Mouse (Mus musculus): Measurements from ENCODE around the gene Txnrd1.

The Txnrd1 gene

GRCm38 (mm10) chr10:82833926-82834325 lies at the start of gene Txnrd1:
TSS of gene Txnrd1 (plus strand) at chr10:82833951.
- no peak for DNase-seq (ENCODE audit: low spot score in 2 of 2)

GRCm38 (mm10) chr10:82789181-82789580 lies 44.6 kb upstream of the Txnrd1 start:
- no peak for DNase-seq (ENCODE audit: low spot score in 2 of 2)

- DNase-seq (ENCODE audit: low spot score in 2 of 2) = no peak
Measured at GRCm38 (mm10) chr10:82790504-82790903, 43.2 kb upstream of the Txnrd1 start.

GRCm38 (mm10) chr10:82791713-82792112 lies 42.0 kb upstream of the Txnrd1 start:
- no peak for DNase-seq (ENCODE audit: low spot score in 2 of 2)

GRCm38 (mm10) chr10:82792311-82792710 lies 41.4 kb upstream of the Txnrd1 start:
- no peak for DNase-seq (ENCODE audit: low spot score in 2 of 2)

GRCm38 (mm10) chr10:82795071-82795731 lies 38.5 kb upstream of the Txnrd1 start:
- peak; percentile 54 to 64 for DNase-seq (ENCODE audit: low spot score in 2 of 2)

GRCm38 (mm10) chr10:82795767-82796166 lies 38.0 kb upstream of the Txnrd1 start:
- no peak for DNase-seq (ENCODE audit: low spot score in 2 of 2)

GRCm38 (mm10) chr10:82796471-82797118 lies 37.2 kb upstream of the Txnrd1 start:
- DNase-seq (ENCODE audit: low spot score in 2 of 2) = no peak

- DNase-seq (ENCODE audit: low spot score in 2 of 2) = no peak
Measured at GRCm38 (mm10) chr10:82797119-82797491, 36.6 kb upstream of the Txnrd1 start.

- DNase-seq (ENCODE audit: low spot score in 2 of 2) = no peak
Measured at GRCm38 (mm10) chr10:82798312-82798933, 35.3 kb upstream of the Txnrd1 start.

GRCm38 (mm10) chr10:82800094-82800493 lies 33.7 kb upstream of the Txnrd1 start:
- no peak for DNase-seq (ENCODE audit: low spot score in 2 of 2)

GRCm38 (mm10) chr10:82804396-82804795 lies 29.4 kb upstream of the Txnrd1 start:
- DNase-seq (ENCODE audit: low spot score in 2 of 2) = no peak

- DNase-seq (ENCODE audit: low spot score in 2 of 2) = no peak
Measured at GRCm38 (mm10) chr10:82805111-82805510, 28.6 kb upstream of the Txnrd1 start.

- DNase-seq (ENCODE audit: low spot score in 2 of 2) = no peak
Measured at GRCm38 (mm10) chr10:82806414-82806813, 27.3 kb upstream of the Txnrd1 start.

GRCm38 (mm10) chr10:82807238-82807637 lies 26.5 kb upstream of the Txnrd1 start:
- no peak for DNase-seq (ENCODE audit: low spot score in 2 of 2)

GRCm38 (mm10) chr10:82808155-82808554 lies 25.6 kb upstream of the Txnrd1 start:
- no peak for DNase-seq (ENCODE audit: low spot score in 2 of 2)

- no peak for DNase-seq (ENCODE audit: low spot score in 2 of 2)
Measured at GRCm38 (mm10) chr10:82808891-82809290, 24.9 kb upstream of the Txnrd1 start.

- DNase-seq (ENCODE audit: low spot score in 2 of 2) = no peak
Measured at GRCm38 (mm10) chr10:82809352-82809751, 24.4 kb upstream of the Txnrd1 start.

- DNase-seq (ENCODE audit: low spot score in 2 of 2) = peak; percentile 46 to 62
Measured at GRCm38 (mm10) chr10:82811855-82812431, 21.8 kb upstream of the Txnrd1 start.

- DNase-seq (ENCODE audit: low spot score in 2 of 2) = no peak
Measured at GRCm38 (mm10) chr10:82814096-82814970, 19.4 kb upstream of the Txnrd1 start.

- DNase-seq (ENCODE audit: low spot score in 2 of 2) = no peak
Measured at GRCm38 (mm10) chr10:82816441-82816840, 17.3 kb upstream of the Txnrd1 start.

GRCm38 (mm10) chr10:82817514-82817913 lies 16.2 kb upstream of the Txnrd1 start:
- no peak for DNase-seq (ENCODE audit: low spot score in 2 of 2)

Measured in urinary bladder, postnatal 36 days (tissue).